Mouse (Mus musculus): ENCODE data around the gene Phlpp1. TPM values are rescaled to one million over a fixed set of nuclear protein-coding genes. Genes with fewer than 3 reads are reported as not detected.

Gene Phlpp1
- polyA plus RNA-seq, 1 experiment from 2014 or later = 1.7 TPM

DNA sequence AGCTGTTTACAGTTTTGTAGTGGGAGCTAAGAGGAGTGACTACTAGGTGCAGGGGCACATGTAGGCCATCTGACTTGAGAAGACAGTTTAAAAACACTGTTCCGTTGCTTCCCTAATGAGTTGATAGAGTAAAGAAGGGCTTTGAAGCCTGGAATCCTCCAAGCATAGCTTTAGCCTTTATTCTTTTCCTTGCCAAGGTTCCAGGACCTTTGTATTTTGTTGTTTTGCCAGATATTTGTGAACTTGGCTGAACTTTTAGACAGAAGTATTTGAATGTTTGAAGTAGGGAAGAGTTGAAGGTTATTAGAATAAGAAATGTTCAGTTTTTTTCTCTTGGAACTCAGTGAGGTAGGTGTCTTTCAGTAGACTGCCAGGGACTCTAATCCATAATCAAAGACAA lies 85.6 kb downstream of the Phlpp1 start:
- WGBS = 83% methylated on average over 1 of the region's 1 CpGs
- no peak overlapping the region for H3K4me2 ChIP-seq
- no peak overlapping the region for H3K4me3 ChIP-seq (ENCODE audit: low read depth, low read length)
- H3K9ac ChIP-seq (ENCODE audit: low read depth, low read length) = no peak overlapping the region
- no peak for DNase-seq (ENCODE audit: low spot score)
- H3K4me1 ChIP-seq (replicated peaks; ENCODE audit: control insufficient read depth, insufficient read depth, low read length) = no peaks in the 10 kb centered on the region
- H3K27ac ChIP-seq (ENCODE audit: low read depth, low read length) = no peak overlapping the region
- no peaks in the 10 kb centered on the region for H3K36me3 ChIP-seq (ENCODE audit: control insufficient read depth, insufficient read depth, low read length)
- no peaks in the 10 kb centered on the region for H3K27me3 ChIP-seq (replicated peaks; ENCODE audit: control insufficient read depth, insufficient read depth, low read length)
- no peaks in the 10 kb centered on the region for H3K9me3 ChIP-seq (ENCODE audit: control insufficient read depth, low read length)
- ATAC-seq (replicated peaks; ENCODE audit: low FRiP score) = no peak

DNA sequence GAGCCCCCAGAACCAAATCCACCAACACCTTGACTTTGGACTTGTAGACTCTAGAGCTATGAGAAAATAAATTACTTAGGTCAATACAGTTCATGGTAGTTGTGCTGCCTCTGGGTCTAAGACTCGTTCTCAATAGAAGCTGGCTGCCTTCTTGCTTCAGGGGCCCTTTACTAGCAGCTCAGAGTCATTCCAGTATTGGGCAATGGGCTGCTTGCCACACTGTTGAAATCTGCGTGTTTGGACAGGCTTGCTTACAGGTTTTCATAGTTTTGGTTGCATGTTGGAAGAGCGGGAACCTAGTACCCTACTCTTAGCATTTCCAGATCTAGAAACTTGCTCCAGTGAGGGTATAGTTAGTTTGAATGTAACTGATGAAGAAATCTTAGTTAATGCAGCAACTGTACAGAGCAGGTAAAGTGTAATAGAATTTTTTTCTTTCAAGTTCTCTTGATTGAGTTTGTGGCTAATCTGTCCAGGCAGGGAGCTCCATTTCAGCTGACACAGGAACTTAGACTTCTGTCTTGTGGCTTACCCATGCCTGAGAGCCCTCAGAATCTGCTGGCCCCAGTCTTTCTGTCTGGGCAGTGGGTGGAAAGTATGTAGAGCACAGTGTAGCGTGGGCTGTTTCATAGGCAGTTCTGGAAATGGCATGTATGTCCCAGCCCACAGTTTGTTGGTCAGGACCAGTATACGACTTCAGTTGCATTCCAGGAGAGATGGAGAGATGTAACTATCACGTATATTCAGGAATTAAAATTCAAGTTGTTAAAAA lies 96.7 kb downstream of the Phlpp1 start:
- WGBS = 79% methylated on average over 6 of the region's 6 CpGs
- Histone ChIP-seq H3K27me3 (replicated peaks; ENCODE audit: control insufficient read depth, insufficient read depth, low read length) (no peaks in the 10 kb centered on the region), H3K4me2 (no peak overlapping the region), H3K27ac (ENCODE audit: low read depth, low read length) (no peak overlapping the region), H3K4me3 (ENCODE audit: low read depth, low read length) (no peak overlapping the region), H3K36me3 (ENCODE audit: control insufficient read depth, insufficient read depth, low read length) (no peaks in the 10 kb centered on the region), H3K4me1 (replicated peaks; ENCODE audit: control insufficient read depth, insufficient read depth, low read length) (no peaks in the 10 kb centered on the region), H3K9ac (ENCODE audit: low read depth, low read length) (no peak overlapping the region), H3K9me3 (ENCODE audit: control insufficient read depth, low read length) (no peaks in the 10 kb centered on the region)
- DNase-seq (ENCODE audit: low spot score) (no peak), ATAC-seq (replicated peaks; ENCODE audit: low FRiP score) (no peak)

DNA sequence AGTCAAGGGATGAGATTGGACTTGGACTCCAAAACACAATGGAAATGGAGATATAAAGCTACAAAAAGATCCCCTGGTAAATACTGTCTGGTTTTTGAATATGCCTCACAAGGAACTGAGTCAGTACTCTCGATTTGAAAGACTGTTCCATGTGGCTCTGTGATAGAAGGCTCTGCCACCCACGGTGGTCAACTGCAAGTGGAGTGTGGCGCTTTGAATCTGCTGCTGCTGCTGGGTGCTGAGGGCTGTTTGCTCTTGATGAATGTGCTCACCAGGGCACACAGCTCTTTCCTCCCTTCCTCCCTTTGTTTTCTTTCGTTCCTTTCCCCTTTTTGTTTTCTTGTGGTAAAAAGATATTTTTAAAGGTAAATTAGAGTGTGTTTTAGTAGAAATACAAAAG lies 97.8 kb downstream of the Phlpp1 start:
- Histone ChIP-seq H3K4me2 (no peak overlapping the region), H3K4me1 (replicated peaks; ENCODE audit: control insufficient read depth, insufficient read depth, low read length) (no peaks in the 10 kb centered on the region), H3K4me3 (ENCODE audit: low read depth, low read length) (no peak overlapping the region), H3K36me3 (ENCODE audit: control insufficient read depth, insufficient read depth, low read length) (no peaks in the 10 kb centered on the region), H3K9ac (ENCODE audit: low read depth, low read length) (no peak overlapping the region), H3K27ac (ENCODE audit: low read depth, low read length) (no peak overlapping the region), H3K27me3 (replicated peaks; ENCODE audit: control insufficient read depth, insufficient read depth, low read length) (no peaks in the 10 kb centered on the region), H3K9me3 (ENCODE audit: control insufficient read depth, low read length) (no peaks in the 10 kb centered on the region)
- WGBS = 55% methylated on average over 4 of the region's 4 CpGs
- DNase-seq (ENCODE audit: low spot score) (no peak), ATAC-seq (replicated peaks; ENCODE audit: low FRiP score) (no peak)

DNA sequence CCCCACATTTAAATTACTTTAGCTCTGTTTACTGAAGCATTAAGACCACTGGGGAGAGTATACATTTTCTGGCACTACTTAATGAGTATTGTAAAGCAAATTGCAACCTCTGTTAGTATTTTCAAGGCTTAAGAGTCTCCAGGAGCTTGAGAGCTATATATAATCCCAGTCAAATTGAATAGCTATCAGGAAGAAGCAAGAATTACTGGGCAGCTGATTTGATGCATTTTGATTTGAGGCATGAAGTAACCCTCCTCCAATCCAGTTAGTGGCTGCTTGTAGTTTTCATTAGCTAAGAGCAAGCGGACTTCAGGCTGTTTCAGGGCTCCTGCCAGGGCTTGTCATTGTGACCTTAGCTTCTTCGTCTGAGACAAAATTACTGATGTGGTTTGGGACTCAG lies 101.4 kb downstream of the Phlpp1 start:
- Histone ChIP-seq H3K9me3 (ENCODE audit: control insufficient read depth, low read length) (no peaks in the 10 kb centered on the region), H3K27me3 (replicated peaks; ENCODE audit: control insufficient read depth, insufficient read depth, low read length) (no peaks in the 10 kb centered on the region), H3K27ac (ENCODE audit: low read depth, low read length) (no peak overlapping the region), H3K4me3 (ENCODE audit: low read depth, low read length) (no peak overlapping the region), H3K4me2 (no peak overlapping the region), H3K4me1 (replicated peaks; ENCODE audit: control insufficient read depth, insufficient read depth, low read length) (no peaks in the 10 kb centered on the region), H3K36me3 (ENCODE audit: control insufficient read depth, insufficient read depth, low read length) (no peaks in the 10 kb centered on the region), H3K9ac (ENCODE audit: low read depth, low read length) (no peak overlapping the region)
- DNase-seq (ENCODE audit: low spot score) = no peak
- ATAC-seq (replicated peaks; ENCODE audit: low FRiP score) = no peak
- 57% methylated on average over 2 of the region's 2 CpGs for WGBS

DNA sequence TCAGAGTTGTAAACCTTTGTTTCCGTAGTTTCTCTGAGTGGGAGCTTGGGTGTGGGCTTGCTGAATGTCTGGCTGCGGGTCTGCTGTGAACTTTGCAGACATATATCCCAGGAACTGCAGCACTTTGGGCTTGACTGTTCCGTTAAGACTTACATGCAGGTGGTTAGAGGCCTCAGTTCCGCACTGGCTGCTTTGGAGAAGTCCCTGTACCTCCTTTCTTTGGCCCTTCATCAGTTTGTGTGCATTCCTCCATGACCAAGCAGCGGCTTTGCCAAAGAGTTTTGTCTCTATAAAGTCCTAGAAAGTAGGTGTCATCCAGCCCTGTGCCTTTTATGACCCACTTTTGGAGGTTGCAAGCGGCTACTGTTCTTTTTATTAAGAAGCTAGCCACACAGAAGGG lies 102.2 kb downstream of the Phlpp1 start:
- 86% methylated on average over 6 of the region's 6 CpGs for WGBS
- Histone ChIP-seq H3K4me3 (ENCODE audit: low read depth, low read length) (no peak overlapping the region), H3K9me3 (ENCODE audit: control insufficient read depth, low read length) (no peaks in the 10 kb centered on the region), H3K4me2 (no peak overlapping the region), H3K9ac (ENCODE audit: low read depth, low read length) (no peak overlapping the region), H3K27ac (ENCODE audit: low read depth, low read length) (no peak overlapping the region), H3K4me1 (replicated peaks; ENCODE audit: control insufficient read depth, insufficient read depth, low read length) (no peaks in the 10 kb centered on the region), H3K27me3 (replicated peaks; ENCODE audit: control insufficient read depth, insufficient read depth, low read length) (no peaks in the 10 kb centered on the region), H3K36me3 (ENCODE audit: control insufficient read depth, insufficient read depth, low read length) (no peaks in the 10 kb centered on the region)
- ATAC-seq (replicated peaks; ENCODE audit: low FRiP score) = no peak
- DNase-seq (ENCODE audit: low spot score) = no peak

DNA sequence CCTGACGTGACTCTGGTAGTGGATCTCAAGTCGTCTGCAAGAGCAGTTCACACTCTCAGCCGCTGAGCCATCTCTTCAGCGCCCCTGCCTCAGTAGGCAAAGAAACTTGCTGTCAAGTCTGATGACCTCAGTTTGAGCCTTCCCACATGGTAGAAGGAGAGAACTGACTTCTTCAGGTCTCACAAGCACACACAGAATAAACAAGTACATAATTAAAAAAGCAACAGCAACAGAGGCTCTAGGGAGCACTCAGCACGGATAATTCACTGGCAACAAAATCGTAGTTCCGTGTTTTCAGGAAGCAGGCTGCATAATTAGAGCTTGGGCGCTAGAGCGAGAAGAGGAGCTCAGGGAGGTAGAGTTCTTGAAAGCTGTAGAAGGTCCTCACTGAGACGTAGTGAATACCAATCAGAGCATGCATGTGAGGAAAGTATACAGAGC lies 103.0 kb downstream of the Phlpp1 start:
- H3K27me3 ChIP-seq (replicated peaks; ENCODE audit: control insufficient read depth, insufficient read depth, low read length) = no peaks in the 10 kb centered on the region
- H3K9ac ChIP-seq (ENCODE audit: low read depth, low read length) = no peak overlapping the region
- no peaks in the 10 kb centered on the region for H3K9me3 ChIP-seq (ENCODE audit: control insufficient read depth, low read length)
- no peak overlapping the region for H3K4me3 ChIP-seq (ENCODE audit: low read depth, low read length)
- no peak overlapping the region for H3K4me2 ChIP-seq
- H3K4me1 ChIP-seq (replicated peaks; ENCODE audit: control insufficient read depth, insufficient read depth, low read length) = no peaks in the 10 kb centered on the region
- no peaks in the 10 kb centered on the region for H3K36me3 ChIP-seq (ENCODE audit: control insufficient read depth, insufficient read depth, low read length)
- ATAC-seq (replicated peaks; ENCODE audit: low FRiP score) = no peak
- WGBS = 68% methylated on average over 10 of the region's 10 CpGs
- no peak for DNase-seq (ENCODE audit: low spot score)
- no peak overlapping the region for H3K27ac ChIP-seq (ENCODE audit: low read depth, low read length)

DNA sequence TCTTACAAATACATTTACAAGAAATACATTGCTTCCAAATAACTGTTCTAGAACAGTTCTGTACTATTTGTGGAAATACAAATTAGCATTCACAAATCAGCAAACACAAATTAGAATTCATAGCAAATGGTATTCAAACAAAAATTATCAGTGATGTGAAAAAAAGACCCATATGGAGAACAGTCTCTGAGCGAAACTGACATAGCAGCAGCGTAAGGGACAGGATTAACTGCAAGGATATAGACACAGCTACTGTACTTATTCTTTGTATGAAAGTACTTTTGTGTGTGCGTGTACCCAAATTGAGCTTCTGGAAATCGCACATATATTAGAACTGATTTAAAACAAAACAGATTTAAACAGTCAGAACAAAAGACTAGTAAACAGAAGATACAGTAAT lies 103.6 kb downstream of the Phlpp1 start:
- no peaks in the 10 kb centered on the region for H3K27me3 ChIP-seq (replicated peaks; ENCODE audit: control insufficient read depth, insufficient read depth, low read length)
- H3K4me3 ChIP-seq (ENCODE audit: low read depth, low read length) = no peak overlapping the region
- no peaks in the 10 kb centered on the region for H3K36me3 ChIP-seq (ENCODE audit: control insufficient read depth, insufficient read depth, low read length)
- 94% methylated on average over 4 of the region's 4 CpGs for WGBS
- DNase-seq (ENCODE audit: low spot score) (no peak), ATAC-seq (replicated peaks; ENCODE audit: low FRiP score) (no peak)
- no peaks in the 10 kb centered on the region for H3K9me3 ChIP-seq (ENCODE audit: control insufficient read depth, low read length)
- no peak overlapping the region for H3K4me2 ChIP-seq
- H3K27ac ChIP-seq (ENCODE audit: low read depth, low read length) = no peak overlapping the region
- H3K4me1 ChIP-seq (replicated peaks; ENCODE audit: control insufficient read depth, insufficient read depth, low read length) = no peaks in the 10 kb centered on the region
- no peak overlapping the region for H3K9ac ChIP-seq (ENCODE audit: low read depth, low read length)

DNA sequence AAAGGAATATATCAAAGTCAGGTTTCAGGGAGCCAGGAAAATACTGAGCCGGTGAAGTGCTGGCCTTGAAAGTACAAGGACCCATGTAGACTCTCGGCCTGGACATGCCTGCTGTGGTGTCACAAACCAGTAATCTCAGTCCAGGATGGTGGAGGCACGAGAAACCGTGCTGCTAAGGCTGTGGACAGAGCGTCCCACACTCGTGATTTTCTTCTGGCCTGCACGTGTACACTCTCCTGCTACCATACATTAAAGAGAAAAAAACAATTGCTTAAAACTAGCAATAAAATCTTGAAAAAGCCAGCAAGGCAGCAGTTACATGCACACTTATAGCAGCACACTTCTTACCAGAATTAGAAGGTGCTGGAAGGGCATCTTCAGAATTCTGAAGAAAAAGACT lies 104.2 kb downstream of the Phlpp1 start:
- Histone ChIP-seq H3K9ac (ENCODE audit: low read depth, low read length) (no peak overlapping the region), H3K9me3 (ENCODE audit: control insufficient read depth, low read length) (no peaks in the 10 kb centered on the region), H3K27me3 (replicated peaks; ENCODE audit: control insufficient read depth, insufficient read depth, low read length) (no peaks in the 10 kb centered on the region), H3K4me1 (replicated peaks; ENCODE audit: control insufficient read depth, insufficient read depth, low read length) (no peaks in the 10 kb centered on the region), H3K36me3 (ENCODE audit: control insufficient read depth, insufficient read depth, low read length) (no peaks in the 10 kb centered on the region), H3K27ac (ENCODE audit: low read depth, low read length) (no peak overlapping the region), H3K4me3 (ENCODE audit: low read depth, low read length) (no peak overlapping the region), H3K4me2 (no peak overlapping the region)
- no peak for DNase-seq (ENCODE audit: low spot score)
- no peak for ATAC-seq (replicated peaks; ENCODE audit: low FRiP score)
- 89% methylated on average over 7 of the region's 7 CpGs for WGBS

DNA sequence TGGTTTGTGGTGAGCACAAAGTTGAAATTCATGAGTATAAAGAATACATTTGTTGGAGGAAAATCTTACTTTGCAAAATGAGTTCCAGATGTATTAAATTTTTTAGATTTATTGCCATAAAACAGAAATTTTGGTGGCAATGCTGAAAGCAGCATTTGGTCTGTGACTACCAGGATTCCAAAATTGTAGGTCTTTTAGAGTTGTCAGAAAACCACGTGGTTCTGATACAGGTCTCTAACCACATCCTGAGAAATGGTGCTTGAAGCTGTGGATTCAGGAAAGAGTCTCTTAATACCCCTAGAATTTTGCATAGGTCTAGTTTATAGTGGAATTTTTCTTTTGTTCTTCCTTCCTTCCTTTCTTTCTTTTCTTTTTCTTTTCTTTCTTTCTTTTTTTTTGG lies 105.3 kb downstream of the Phlpp1 start:
- H3K27me3 ChIP-seq (replicated peaks; ENCODE audit: control insufficient read depth, insufficient read depth, low read length) = no peaks in the 10 kb centered on the region
- H3K9me3 ChIP-seq (ENCODE audit: control insufficient read depth, low read length) = no peaks in the 10 kb centered on the region
- H3K9ac ChIP-seq (ENCODE audit: low read depth, low read length) = no peak overlapping the region
- H3K36me3 ChIP-seq (ENCODE audit: control insufficient read depth, insufficient read depth, low read length) = no peaks in the 10 kb centered on the region
- H3K27ac ChIP-seq (ENCODE audit: low read depth, low read length) = no peak overlapping the region
- no peaks in the 10 kb centered on the region for H3K4me1 ChIP-seq (replicated peaks; ENCODE audit: control insufficient read depth, insufficient read depth, low read length)
- no peak overlapping the region for H3K4me2 ChIP-seq
- WGBS = 44% methylated on average over 1 of the region's 1 CpGs
- no peak for ATAC-seq (replicated peaks; ENCODE audit: low FRiP score)
- DNase-seq (ENCODE audit: low spot score) = no peak
- H3K4me3 ChIP-seq (ENCODE audit: low read depth, low read length) = no peak overlapping the region

All from liver, embryonic 11.5 days (tissue).